Mouse (Mus musculus) bone marrow, adult 2 months (tissue): Measurements from ENCODE around the gene Rad51b.

Source experiments
- CTCF ChIP-seq: fragments of 200-500 bp; IDR thresholded peaks from 2 replicates; pipeline ENCODE4 v1.5.1; 2011; ENCODE audit warnings: low read length, control low read depth; ENCODE audit not compliant: control insufficient read depth, insufficient read depth
- POLR2A ChIP-seq: fragments of 200-500 bp; IDR thresholded peaks from 2 replicates; pipeline ENCODE4 v1.6.1; 2011; ENCODE audit warnings: low read depth, mild to moderate bottlenecking, control low read depth, low read length, borderline replicate concordance; ENCODE audit not compliant: control insufficient read depth

- TF ChIP-seq CTCF (no peak), POLR2A (no peak)
Measured at GRCm38 (mm10) chr12:79857704-79858103, 560.6 kb downstream of the Rad51b start.
